Mouse (Mus musculus): ENCODE measurements around the gene Lamp2. TPM values are rescaled to one million over a fixed set of nuclear protein-coding genes. Genes with fewer than 3 reads are reported as not detected.
A peak's percentile ranks its signal among the peaks of the same experiment; 100 is the strongest.

Lamp2 gene
- polyA plus RNA-seq, 1 experiment, result 50.8 TPM

DNA sequence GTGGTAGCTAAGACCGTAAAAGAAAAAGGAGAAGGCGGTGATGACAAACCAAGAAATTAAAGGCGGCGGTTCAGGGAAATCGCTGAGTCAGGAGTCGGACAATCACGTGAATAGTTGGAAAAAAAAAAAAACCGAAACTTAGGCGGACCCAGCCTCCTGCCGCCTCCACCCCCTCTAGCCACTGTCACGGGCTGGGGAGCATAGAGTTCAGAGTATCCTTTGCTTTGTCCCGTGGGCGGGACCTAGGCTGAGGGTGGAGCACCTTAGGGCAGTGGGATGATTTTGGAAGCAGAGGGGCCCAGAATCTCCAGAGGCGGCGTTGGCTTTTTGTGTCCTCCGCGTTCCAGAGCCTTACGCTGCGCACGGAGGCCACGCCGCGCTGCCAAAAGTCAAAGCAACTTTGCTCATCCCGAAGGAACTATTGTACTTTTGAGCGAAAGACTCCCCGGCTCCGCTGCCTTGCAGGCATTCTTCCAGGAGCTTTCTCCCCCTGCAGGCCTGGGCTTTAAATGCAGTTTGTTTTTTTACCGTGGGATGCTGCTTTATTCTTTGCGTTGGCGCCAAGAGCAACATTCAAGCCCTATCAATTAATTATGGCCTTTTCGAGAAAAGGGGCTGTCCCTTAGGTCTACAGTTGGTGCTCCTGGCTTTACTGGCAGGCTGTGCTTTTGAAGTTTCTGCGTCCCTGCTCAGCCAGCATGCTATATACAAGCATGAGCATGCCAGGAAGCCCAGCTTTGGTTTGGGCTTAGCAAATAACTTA is 17.5 kb upstream of the Lamp2 start:
- Histone ChIP-seq H3K4me3 (ENCODE audit: insufficient read depth, poor library complexity, severe bottlenecking) (peak overlapping the region; percentile 25), H3K79me2 (ENCODE audit: control insufficient read depth, insufficient read depth) (no peaks in the 10 kb centered on the region), H3ac (ENCODE audit: control insufficient read depth, insufficient read length, low read depth) (no peak overlapping the region), H3K79me3 (ENCODE audit: low read depth) (no peaks in the 10 kb centered on the region), H3K36me3 (ENCODE audit: control insufficient read depth, insufficient read depth) (no peaks in the 10 kb centered on the region), H3K27me3 (ENCODE audit: control insufficient read depth, insufficient read depth, insufficient read length) (no peaks in the 10 kb centered on the region)
- TF ChIP-seq FOSL1 (IDR thresholded peaks at IDR 0.05; ENCODE audit: insufficient read depth, low read length, poor library complexity, severe bottlenecking), result no peak
- TF ChIP-seq USF1 (IDR thresholded peaks at IDR 0.05; ENCODE audit: low read depth), result peak; percentile 57

DNA sequence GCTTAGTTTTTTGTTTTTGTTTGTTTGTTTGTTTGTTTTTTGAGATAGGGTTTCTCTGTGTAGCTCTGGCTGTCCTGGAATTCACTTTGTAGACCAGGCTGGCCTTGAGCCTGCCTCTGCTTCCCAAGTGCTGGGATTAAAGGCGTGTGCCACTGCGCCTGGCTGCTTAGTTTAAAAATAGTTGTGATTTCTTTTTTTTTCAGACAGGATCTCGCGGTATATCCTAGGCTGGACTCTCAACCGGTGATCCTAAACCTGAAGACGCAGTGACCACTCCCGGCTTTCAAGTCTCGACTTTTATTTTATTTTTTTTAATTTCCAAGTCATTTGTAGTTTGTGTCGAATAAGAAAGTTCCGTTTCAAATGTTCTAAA is 16.9 kb upstream of the Lamp2 start:
- Histone ChIP-seq H3K36me3 (ENCODE audit: control insufficient read depth, insufficient read depth) (no peaks in the 10 kb centered on the region), H3ac (ENCODE audit: control insufficient read depth, insufficient read length, low read depth) (no peak overlapping the region), H3K27me3 (ENCODE audit: control insufficient read depth, insufficient read depth, insufficient read length) (no peaks in the 10 kb centered on the region), H3K79me3 (ENCODE audit: low read depth) (no peaks in the 10 kb centered on the region), H3K79me2 (ENCODE audit: control insufficient read depth, insufficient read depth) (no peaks in the 10 kb centered on the region), H3K4me3 (ENCODE audit: insufficient read depth, poor library complexity, severe bottlenecking) (peak overlapping the region; percentile 25)
- TF ChIP-seq MAX (IDR thresholded peaks at IDR 0.05) (no peak), CEBPB (IDR thresholded peaks at IDR 0.05; ENCODE audit: low read depth) (no peak), FOSL1 (IDR thresholded peaks at IDR 0.05; ENCODE audit: insufficient read depth, low read length, poor library complexity, severe bottlenecking) (no peak), MYOD1 (IDR thresholded peaks at IDR 0.05; ENCODE audit: control insufficient read depth, insufficient read length, low read depth) (no peak), MYOG (IDR thresholded peaks at IDR 0.05; ENCODE audit: control insufficient read depth, extremely low read depth, insufficient read length) (no peak), USF1 (IDR thresholded peaks at IDR 0.05; ENCODE audit: low read depth) (no peak), CTCF (IDR thresholded peaks at IDR 0.05; ENCODE audit: control insufficient read depth, insufficient read depth, insufficient read length) (no peak)

DNA sequence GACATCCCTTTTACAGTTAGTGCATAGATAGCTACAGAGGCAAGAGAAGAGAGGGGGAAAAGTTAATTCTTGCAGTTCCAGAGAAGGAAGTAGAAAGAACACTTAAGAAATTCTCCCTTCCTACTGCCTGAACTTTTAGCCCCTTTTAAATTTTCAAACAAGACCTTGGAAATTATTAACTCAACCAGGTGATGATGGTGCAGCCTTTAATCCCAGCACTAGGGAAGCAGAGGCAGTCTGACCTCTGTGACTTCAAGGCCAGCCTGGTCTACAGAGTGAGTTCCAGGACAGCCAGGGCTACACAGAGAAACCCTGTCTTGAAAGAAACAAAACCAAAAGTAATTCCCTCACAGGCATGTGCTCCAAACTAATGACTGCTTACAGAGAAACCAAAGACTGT is 10.0 kb upstream of the Lamp2 start:
- H3ac ChIP-seq (ENCODE audit: control insufficient read depth, insufficient read length, low read depth), result no peak overlapping the region
- no peaks in the 10 kb centered on the region for H3K79me3 ChIP-seq (ENCODE audit: low read depth)
- H3K79me2 ChIP-seq (ENCODE audit: control insufficient read depth, insufficient read depth), result no peaks in the 10 kb centered on the region
- H3K27me3 ChIP-seq (ENCODE audit: control insufficient read depth, insufficient read depth, insufficient read length), result no peaks in the 10 kb centered on the region
- no peaks in the 10 kb centered on the region for H3K36me3 ChIP-seq (ENCODE audit: control insufficient read depth, insufficient read depth)
- TF ChIP-seq FOSL1 (IDR thresholded peaks at IDR 0.05; ENCODE audit: insufficient read depth, low read length, poor library complexity, severe bottlenecking) (no peak), CEBPB (IDR thresholded peaks at IDR 0.05; ENCODE audit: low read depth) (no peak), CTCF (IDR thresholded peaks at IDR 0.05; ENCODE audit: control insufficient read depth, insufficient read depth, insufficient read length) (no peak), MAX (IDR thresholded peaks at IDR 0.05) (no peak), MYOG (IDR thresholded peaks at IDR 0.05; ENCODE audit: control insufficient read depth, extremely low read depth, insufficient read length) (no peak), MYOD1 (IDR thresholded peaks at IDR 0.05; ENCODE audit: control insufficient read depth, insufficient read length, low read depth) (no peak), USF1 (IDR thresholded peaks at IDR 0.05; ENCODE audit: low read depth) (no peak)
- H3K4me3 ChIP-seq (ENCODE audit: insufficient read depth, poor library complexity, severe bottlenecking), result no peak overlapping the region

DNA sequence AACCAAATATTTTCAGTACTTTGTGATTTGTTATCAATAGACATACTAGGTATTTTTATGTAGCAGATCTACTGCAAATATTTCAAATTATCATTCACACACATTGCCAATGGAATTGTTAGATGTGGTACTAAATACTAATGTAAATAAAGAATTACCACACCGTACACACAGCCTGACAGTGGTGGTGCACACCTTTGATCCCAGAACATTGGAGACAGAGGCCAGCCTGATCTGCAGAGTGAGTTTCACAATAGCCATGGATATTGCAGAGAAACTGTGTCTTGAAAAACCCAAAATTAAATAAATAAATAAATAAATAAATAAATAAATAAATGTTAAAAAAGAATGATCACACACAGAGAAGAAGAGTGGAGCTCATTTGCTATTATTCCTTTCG is 6.9 kb upstream of the Lamp2 start:
- Histone ChIP-seq H3K4me3 (ENCODE audit: insufficient read depth, poor library complexity, severe bottlenecking) (no peak overlapping the region), H3ac (ENCODE audit: control insufficient read depth, insufficient read length, low read depth) (no peak overlapping the region), H3K27me3 (ENCODE audit: control insufficient read depth, insufficient read depth, insufficient read length) (no peaks in the 10 kb centered on the region), H3K79me2 (ENCODE audit: control insufficient read depth, insufficient read depth) (no peaks in the 10 kb centered on the region), H3K36me3 (ENCODE audit: control insufficient read depth, insufficient read depth) (no peaks in the 10 kb centered on the region), H3K79me3 (ENCODE audit: low read depth) (no peaks in the 10 kb centered on the region)
- TF ChIP-seq FOSL1 (IDR thresholded peaks at IDR 0.05; ENCODE audit: insufficient read depth, low read length, poor library complexity, severe bottlenecking) (no peak), MYOG (IDR thresholded peaks at IDR 0.05; ENCODE audit: control insufficient read depth, extremely low read depth, insufficient read length) (no peak), CEBPB (IDR thresholded peaks at IDR 0.05; ENCODE audit: low read depth) (no peak), USF1 (IDR thresholded peaks at IDR 0.05; ENCODE audit: low read depth) (no peak), MAX (IDR thresholded peaks at IDR 0.05) (no peak), MYOD1 (IDR thresholded peaks at IDR 0.05; ENCODE audit: control insufficient read depth, insufficient read length, low read depth) (no peak), CTCF (IDR thresholded peaks at IDR 0.05; ENCODE audit: control insufficient read depth, insufficient read depth, insufficient read length) (no peak)

DNA sequence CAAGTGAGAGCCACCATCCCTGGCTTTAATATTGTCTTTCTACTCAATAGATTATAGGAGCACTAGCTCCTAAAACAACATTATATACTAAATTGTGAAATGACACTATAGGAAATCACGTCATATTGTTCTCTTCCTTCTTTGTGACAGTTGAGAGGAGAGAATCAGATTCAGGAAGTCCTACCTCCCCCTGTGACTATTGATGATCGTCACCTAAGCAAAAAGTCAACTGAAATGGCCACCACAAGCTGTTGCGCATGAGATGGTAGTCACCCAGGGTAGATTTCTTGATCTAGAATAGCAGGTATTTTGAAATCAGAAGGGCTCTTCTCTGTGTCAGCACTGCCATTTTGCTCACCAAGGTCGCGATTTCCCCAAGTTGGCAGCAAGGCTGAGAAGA is 5.8 kb upstream of the Lamp2 start:
- H3K36me3 ChIP-seq (ENCODE audit: control insufficient read depth, insufficient read depth), result no peaks in the 10 kb centered on the region
- no peaks in the 10 kb centered on the region for H3K79me3 ChIP-seq (ENCODE audit: low read depth)
- H3ac ChIP-seq (ENCODE audit: control insufficient read depth, insufficient read length, low read depth), result no peak overlapping the region
- no peak for TF ChIP-seq CEBPB (IDR thresholded peaks at IDR 0.05; ENCODE audit: low read depth)
- TF ChIP-seq MYOD1 (IDR thresholded peaks at IDR 0.05; ENCODE audit: control insufficient read depth, insufficient read length, low read depth), result no peak
- no peak for TF ChIP-seq USF1 (IDR thresholded peaks at IDR 0.05; ENCODE audit: low read depth)
- no peaks in the 10 kb centered on the region for H3K27me3 ChIP-seq (ENCODE audit: control insufficient read depth, insufficient read depth, insufficient read length)
- no peak overlapping the region for H3K4me3 ChIP-seq (ENCODE audit: insufficient read depth, poor library complexity, severe bottlenecking)
- H3K79me2 ChIP-seq (ENCODE audit: control insufficient read depth, insufficient read depth), result no peaks in the 10 kb centered on the region

DNA sequence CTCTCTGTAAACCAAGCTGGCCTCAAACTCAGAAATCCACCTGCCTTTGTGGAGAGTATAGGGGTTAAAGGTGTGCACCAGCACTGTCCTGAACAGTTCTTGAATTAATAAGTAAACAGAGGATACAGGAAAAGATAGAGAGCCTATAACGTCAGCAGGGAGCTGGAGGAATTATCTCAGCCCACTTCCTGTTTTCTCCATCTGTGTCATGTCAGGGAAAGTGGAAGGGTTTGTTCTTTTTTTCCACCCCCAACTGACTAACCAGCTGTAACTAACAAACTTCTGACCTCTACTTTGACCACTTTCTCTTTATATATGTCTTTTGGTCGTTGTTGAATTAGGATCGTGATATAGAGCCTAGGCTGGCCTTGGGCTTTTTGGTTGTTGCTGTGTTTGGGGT is 4.6 kb upstream of the Lamp2 start:
- Histone ChIP-seq H3ac (ENCODE audit: control insufficient read depth, insufficient read length, low read depth) (no peak overlapping the region), H3K4me3 (ENCODE audit: insufficient read depth, poor library complexity, severe bottlenecking) (no peak overlapping the region), H3K36me3 (ENCODE audit: control insufficient read depth, insufficient read depth) (no peaks in the 10 kb centered on the region), H3K79me3 (ENCODE audit: low read depth) (no peaks in the 10 kb centered on the region), H3K27me3 (ENCODE audit: control insufficient read depth, insufficient read depth, insufficient read length) (no peaks in the 10 kb centered on the region), H3K79me2 (ENCODE audit: control insufficient read depth, insufficient read depth) (peaks cover 2% of the 10 kb centered on the region)
- TF ChIP-seq FOSL1 (IDR thresholded peaks at IDR 0.05; ENCODE audit: insufficient read depth, low read length, poor library complexity, severe bottlenecking) (no peak), MYOG (IDR thresholded peaks at IDR 0.05; ENCODE audit: control insufficient read depth, extremely low read depth, insufficient read length) (no peak), CTCF (IDR thresholded peaks at IDR 0.05; ENCODE audit: control insufficient read depth, insufficient read depth, insufficient read length) (no peak), MYOD1 (IDR thresholded peaks at IDR 0.05; ENCODE audit: control insufficient read depth, insufficient read length, low read depth) (no peak), USF1 (IDR thresholded peaks at IDR 0.05; ENCODE audit: low read depth) (no peak), CEBPB (IDR thresholded peaks at IDR 0.05; ENCODE audit: low read depth) (no peak), MAX (IDR thresholded peaks at IDR 0.05) (no peak)
